Mouse (Mus musculus) kidney, adult 2 months (tissue): ENCODE data around the gene Ksr1.

Experiments used
- CTCF ChIP-seq: fragments of 200-500 bp; conservative IDR thresholded peaks from 2 replicates; pipeline ENCODE4 v1.5.1; 2011; ENCODE audit warnings: low read depth, mild to moderate bottlenecking, control low read depth, low read length, moderate library complexity, mixed read lengths; ENCODE audit not compliant: insufficient read depth, insufficient read length
- POLR2A ChIP-seq: fragments of 200-500 bp; IDR thresholded peaks from one replicate; pipeline ENCODE4 v1.6.1; 2011; ENCODE audit warnings: low read depth, low read length, control low read depth

DNA sequence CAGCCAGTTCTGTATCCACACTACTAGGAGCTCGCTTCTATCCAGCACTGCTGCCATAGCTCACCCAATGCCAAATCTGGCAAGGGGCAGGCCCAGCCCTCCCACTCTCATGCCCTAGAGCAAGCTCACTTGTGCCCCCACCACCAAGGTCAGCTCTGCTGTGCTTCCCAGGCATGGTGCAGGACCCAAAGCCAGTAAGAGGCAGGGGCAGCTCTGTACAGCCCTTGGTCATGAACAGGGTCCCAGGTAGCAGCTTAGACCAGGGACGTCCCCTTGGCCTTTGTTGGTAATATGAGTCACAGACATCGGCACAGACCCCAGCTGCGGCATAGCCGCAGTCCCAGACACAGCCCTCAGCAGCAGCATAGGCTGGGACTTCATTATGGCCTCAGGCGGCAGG, 13.9 kb upstream of the Ksr1 start:
- TF ChIP-seq POLR2A (no peak), CTCF (no peak)
